Mouse (Mus musculus): Measurements from ENCODE around the gene Stra8. TPM values are rescaled to one million over a fixed set of nuclear protein-coding genes. Genes with fewer than 3 reads are reported as not detected.

Stra8 gene
- not detected in 2 replicates for total RNA-seq (2015)
- total RNA-seq (2017) = not detected in 2 replicates

DNA sequence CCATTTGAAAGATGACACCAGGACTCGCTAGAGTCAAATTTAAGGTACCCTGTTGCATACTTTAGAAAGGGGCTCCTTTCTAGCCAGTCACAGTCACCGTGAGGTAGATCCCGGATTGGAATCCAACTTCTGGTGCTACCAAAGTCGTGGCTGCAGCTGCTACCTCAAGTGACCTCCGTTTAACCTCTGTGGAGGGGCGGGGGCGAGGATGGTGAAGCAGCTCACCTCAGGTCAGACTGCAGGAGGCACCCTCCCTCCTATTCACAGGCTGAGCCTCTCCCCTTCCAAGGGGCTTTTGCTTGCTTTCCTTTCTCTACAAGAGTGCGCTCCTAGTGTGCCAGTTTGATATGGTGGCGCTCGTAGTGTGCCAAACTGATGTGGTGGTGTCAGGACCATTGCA, at the start of gene Stra8:
TSS of gene Stra8 (plus strand) at position 208 of the 400 bp plus-strand sequence.
- no peak for ATAC-seq (replicated peaks; ENCODE audit: poor library complexity)

GRCm38 (mm10) chr6:34870724-34871123, 49.2 kb upstream of the Stra8 start:
- ATAC-seq (replicated peaks; ENCODE audit: poor library complexity) = no peak

- no peak for ATAC-seq (replicated peaks; ENCODE audit: poor library complexity)
Observed at GRCm38 (mm10) chr6:34871929-34872328, 48.0 kb upstream of the Stra8 start.

GRCm38 (mm10) chr6:34872871-34873270, 47.1 kb upstream of the Stra8 start:
- ATAC-seq (replicated peaks; ENCODE audit: poor library complexity) = no peak

- peak; percentile 13; the same call in 1 of the 2 replicates for ATAC-seq (replicated peaks; ENCODE audit: poor library complexity)
Observed at GRCm38 (mm10) chr6:34874101-34874921, 45.7 kb upstream of the Stra8 start.

- ATAC-seq (replicated peaks; ENCODE audit: poor library complexity) = peak; percentile 20
Observed at GRCm38 (mm10) chr6:34875268-34875761, 44.6 kb upstream of the Stra8 start.

DNA sequence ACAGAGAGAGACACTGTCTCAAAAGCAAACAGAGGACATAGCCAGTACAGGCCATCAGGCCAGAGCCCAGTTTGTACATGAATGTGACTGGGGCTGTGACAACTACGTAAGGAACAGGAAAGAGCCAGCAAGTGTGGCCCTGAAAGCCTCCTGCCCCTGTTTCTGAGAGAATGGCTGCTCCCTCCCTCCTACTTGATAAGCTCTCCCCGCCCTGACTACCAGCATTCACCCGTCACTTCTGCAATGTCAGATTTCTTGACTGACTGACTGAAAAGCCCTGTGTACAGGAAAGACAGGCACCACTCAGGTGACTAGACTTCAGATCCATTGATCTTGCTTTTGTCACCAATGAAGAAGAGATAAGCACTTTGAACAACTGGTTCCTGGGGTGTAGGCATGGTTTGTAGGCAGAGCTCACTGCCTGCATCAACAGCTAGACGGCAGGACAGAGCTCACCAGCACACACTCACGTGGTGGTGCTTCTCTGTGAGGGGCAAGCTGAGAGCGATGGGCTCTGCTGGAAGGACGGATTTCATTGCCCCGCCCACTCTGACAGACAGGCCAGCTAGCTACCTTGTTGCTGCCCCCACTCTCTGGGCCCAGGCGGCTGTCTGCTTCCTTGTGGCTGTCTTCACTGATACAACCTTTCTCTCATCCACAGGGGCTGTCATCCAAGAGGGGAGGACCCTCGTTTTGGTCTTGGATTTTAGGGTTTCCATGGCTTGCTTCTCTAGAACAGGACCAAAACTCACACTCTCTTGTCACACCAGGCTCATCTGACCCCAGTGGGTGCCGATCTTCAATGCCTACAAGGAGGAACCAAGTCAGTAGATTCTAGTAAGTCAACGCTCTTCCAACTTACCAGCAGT, 43.8 kb upstream of the Stra8 start:
- ATAC-seq (replicated peaks; ENCODE audit: poor library complexity) = peak; percentile 14

DNA sequence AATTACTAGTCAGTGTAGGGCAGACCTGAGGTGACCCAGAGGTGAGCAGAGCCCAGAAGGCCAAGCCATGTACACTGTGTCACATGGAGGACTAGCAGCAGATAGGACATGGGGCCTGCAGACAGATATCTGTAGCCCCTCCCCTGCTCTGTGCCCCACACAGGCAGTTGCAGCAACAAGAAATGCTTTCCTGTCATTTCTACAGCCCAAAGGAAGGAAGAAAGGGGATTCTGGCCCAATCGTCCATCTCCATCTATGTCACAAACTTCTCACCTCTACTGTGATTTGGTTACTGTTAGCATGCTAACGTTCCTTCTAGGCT, 43.2 kb upstream of the Stra8 start:
- ATAC-seq (replicated peaks; ENCODE audit: poor library complexity) = 0 out of 2 replicates have a peak, but pooled peaks have one; percentile 6

DNA sequence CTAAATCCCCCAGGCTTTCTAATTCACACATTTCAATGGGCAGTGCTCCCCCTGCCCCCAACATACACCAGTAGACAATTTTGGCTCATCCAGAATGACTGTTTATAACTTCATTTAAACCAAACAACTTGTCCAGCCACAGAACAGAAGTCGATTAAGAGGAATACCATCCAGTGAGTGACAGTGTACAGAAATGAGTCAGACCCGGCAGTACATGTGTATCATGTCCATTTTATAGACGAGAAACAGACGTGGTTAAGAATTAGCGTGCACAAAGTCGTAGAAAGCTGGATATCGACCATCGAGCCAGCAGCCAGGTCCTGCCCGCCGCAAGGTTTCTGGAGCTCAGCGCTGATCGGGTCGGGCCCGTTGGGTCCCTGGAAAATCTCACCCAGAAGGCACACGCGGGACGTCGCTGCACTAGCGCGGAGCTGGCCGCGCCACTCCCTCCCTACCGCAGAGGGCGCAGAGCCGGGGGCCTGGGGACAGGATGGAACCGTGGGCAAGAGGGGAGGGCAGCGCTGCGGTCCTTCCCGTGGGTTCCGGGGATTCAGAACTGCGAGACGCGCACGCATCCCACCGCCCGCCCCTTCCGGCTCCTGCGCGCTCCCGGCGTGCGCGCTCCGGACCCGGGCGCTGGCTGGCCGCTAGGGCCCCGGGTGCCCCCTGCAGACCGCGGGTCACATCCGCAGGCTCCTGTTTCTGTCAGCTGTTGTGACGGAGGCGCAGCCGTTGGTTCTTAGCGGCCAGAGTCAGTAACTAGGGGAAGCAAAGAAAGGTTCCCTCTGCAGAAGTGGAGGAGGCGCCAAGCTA, 42.2 kb upstream of the Stra8 start, which contains the start of gene Cyren:
TSS of gene Cyren (minus strand) at position 552 of the 813 bp plus-strand sequence.
- peak; percentile 64 for ATAC-seq (replicated peaks; ENCODE audit: poor library complexity)

- no peak for ATAC-seq (replicated peaks; ENCODE audit: poor library complexity)
Observed at GRCm38 (mm10) chr6:34879101-34879740, 40.7 kb upstream of the Stra8 start.

DNA sequence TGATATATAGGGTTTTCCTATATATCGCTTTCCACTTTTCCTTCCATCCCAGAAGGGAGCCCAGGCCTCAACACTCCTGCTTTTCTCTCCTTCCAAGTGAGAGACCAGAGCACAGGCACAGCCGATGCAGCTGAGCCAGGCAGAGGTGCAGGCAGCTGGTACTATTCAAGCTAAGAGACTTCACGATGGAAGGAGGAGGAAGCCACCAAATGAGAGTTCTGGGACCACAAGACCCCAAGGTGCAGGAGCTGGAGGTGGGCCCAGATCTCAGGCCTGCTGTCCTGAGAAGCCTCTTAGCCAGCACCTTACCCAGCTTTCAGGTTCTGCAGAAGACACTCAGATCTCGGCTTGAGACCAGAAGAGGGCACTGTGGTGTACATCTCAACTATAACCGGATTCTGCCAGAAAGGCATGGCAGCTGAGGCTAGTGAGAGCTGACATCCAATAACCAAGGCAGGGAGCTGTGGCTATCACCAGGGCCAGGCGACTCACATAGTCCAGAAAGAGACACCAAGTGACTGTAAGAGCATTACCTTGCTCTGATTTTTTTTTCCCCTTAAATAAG, 40.0 kb upstream of the Stra8 start:
- ATAC-seq (replicated peaks; ENCODE audit: poor library complexity) = peak; percentile 14; the same call in 1 of the 2 replicates

DNA sequence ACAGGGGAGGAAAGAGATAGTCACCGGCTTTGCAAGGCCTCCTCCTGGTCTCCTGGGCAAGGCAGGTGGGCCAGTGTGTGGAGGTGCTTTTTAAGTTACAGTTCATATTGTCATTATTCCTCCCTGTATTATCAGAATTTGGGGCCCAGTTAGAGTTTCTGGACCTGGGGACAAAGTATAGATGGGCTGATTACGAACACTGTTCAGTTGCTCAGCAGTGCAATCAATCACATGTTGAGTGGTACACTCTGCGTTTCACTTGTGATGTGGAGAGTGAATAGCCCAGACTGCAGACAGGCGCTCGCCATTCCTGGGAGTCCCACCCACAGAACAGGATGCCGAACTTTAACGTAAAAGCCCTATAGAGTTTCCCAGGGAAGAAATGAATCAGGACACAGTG, 35.2 kb upstream of the Stra8 start:
- ATAC-seq (replicated peaks; ENCODE audit: poor library complexity) = no peak

DNA sequence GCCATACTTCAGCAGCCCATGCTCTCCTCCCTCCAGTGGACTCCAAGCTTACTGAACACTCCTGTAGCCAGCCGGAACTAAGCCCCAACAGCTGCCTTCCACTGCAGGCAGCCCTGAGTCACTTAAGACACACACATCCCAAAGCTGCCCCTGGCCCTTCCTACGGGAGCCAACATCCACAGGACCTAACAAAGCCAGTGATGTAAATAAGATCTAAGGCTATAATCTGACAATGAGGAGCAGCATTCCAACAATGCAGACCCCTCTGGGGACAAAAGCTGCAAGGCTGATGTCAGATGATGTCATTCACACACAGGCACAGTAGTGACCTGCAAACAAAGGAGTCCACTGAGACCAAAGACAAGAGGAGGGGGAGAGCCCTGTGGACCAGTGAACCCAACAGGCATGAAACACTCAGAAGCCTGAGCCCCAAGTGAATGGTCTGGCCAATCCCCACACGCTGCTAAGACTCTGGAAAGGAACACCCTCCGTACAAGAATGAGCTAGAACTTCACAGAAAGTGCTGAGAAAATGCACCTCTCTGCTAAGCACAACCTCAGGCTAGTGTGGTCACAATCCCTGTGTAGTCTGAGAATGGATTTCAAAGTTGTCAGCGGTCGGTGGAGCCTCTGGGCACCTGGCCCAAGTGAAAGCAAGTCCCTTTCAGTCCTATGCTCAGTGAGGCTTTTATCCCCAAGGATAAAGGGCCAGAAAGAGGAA, 32.7 kb upstream of the Stra8 start:
- ATAC-seq (replicated peaks; ENCODE audit: poor library complexity) = no peak

DNA sequence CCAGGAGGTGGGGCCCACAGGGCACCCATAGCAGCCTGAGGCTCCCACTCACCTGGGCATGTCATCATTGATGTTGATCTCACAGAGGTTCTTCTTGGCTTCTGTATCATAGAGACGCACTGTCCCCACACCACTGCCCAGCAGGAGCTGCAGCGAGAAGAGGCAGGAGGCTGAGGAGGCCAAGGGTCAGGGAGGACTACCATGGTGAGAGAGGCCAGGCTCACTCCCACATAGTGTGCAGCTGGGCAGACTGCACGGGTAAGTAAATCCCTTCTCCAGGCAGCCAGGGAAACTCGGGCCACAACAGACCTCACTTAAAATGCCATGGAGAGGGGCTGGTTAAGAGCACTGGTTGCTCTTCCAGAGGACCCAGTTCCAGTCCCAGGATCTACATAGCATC, 30.8 kb upstream of the Stra8 start:
- no peak for ATAC-seq (replicated peaks; ENCODE audit: poor library complexity)

DNA sequence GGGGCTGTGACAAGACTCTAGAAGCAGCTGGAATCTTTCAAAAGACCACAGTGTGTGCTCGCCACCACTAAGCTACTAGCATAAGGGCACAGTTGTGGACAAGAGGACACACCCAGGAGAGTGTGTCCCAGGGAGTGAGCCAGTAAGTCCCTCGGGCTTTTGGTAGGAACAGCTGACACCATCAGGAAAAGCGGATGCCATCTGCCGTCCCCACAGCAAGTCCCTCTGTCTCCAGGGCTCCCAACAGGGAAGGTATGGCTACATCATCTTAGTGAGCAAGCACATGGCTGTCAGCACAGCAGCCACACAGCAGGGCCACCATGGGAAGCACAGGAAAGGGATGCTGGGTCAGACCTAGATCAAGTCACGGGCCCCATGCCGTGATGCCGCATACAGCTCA, 24.4 kb upstream of the Stra8 start:
- ATAC-seq (replicated peaks; ENCODE audit: poor library complexity) = no peak

GRCm38 (mm10) chr6:34896168-34896780, 23.7 kb upstream of the Stra8 start:
- ATAC-seq (replicated peaks; ENCODE audit: poor library complexity) = no peak

GRCm38 (mm10) chr6:34899127-34899526, 20.8 kb upstream of the Stra8 start:
- peak; percentile 82 for ATAC-seq (replicated peaks; ENCODE audit: poor library complexity)

GRCm38 (mm10) chr6:34900990-34901389, 19.0 kb upstream of the Stra8 start:
- no peak for ATAC-seq (replicated peaks; ENCODE audit: poor library complexity)

GRCm38 (mm10) chr6:34901911-34902444, 18.0 kb upstream of the Stra8 start:
- peak; percentile 24 for ATAC-seq (replicated peaks; ENCODE audit: poor library complexity)
